Mouse (Mus musculus) heart, postnatal 25 days (tissue): ENCODE data around the gene Mrnip. TPM values are rescaled to one million over a fixed set of nuclear protein-coding genes. Genes with fewer than 3 reads are reported as not detected.

ENCODE experiments used
- DNase-seq: peaks from one replicate; pipeline ENCODE4 v3.0.0; 2022; ENCODE audit warnings: low spot score
- intact Hi-C: fragments of 180-260 bp; cut with DNase I; formaldehyde crosslinking; loops from one replicate; pipeline ENCODE4 v1.15.1; 2025
- total RNA-seq, 2 experiments: library from RNA; stranded (reverse); gene quantifications; 2 replicates each; pipeline ENCODE4 v1.2.3; 2021

The Mrnip gene
- total RNA-seq, 2 experiments from 2014 or later: 2.3 to 2.7 TPM

- intact Hi-C loops: no loop called here
These were observed 45.6 kb downstream of the Mrnip start for GRCm38 (mm10) chr11:50219833-50220232.

GRCm38 (mm10) chr11:50222559-50223276, 48.5 kb downstream of the Mrnip start:
- intact Hi-C loops: no loop called here
- DNase-seq: no peak

More at GRCm38 (mm10) chr11:50219833-50220232, 45.6 kb downstream of the Mrnip start:
- no peak for DNase-seq

DNA sequence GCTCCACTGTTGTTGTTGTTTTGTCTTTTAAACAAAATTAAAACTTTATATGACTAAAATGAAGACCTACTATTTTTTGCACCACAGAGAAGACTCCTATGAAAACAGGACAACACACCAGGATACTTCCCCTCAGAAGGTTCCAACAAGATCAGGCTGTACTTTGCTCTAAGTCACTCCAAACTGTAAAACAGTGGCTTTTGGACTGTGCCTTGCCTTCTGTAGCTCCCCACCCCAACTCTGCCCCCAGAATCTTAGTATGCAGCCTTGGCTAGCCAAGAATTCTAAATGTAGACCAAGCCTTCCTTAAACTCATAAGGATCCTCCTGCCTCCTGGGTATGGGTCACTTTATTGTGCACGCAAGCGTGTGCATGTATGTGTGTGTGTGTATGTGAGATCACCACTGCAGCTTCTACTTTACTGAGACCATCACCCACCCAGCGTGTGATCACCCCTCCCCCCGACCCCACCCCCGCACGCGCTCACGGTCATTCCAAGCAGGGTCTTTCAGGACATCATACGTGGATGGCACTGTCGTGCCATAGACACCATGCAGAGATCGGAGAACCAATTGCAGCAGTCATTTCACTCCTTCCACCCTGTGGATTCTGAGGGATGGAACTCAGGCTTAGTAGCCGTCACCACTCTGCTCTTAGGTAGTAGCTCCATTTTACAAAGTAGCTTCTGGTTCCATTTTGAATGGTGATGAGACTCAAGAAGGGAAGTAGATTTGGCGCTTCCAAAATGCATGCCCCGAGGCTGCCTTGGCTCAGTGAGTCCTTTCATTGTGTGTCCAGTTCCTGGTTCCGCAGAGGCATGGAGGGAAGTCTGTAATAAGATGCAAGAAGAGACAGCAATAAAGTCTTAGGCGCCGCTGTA, 49.8 kb downstream of the Mrnip start:
- no peak for DNase-seq
- intact Hi-C loops: loop anchor here (2.0 kb wide), 1 partner anchor 49 kb away; the partner anchor contains the start of gene Mrnip

DNA sequence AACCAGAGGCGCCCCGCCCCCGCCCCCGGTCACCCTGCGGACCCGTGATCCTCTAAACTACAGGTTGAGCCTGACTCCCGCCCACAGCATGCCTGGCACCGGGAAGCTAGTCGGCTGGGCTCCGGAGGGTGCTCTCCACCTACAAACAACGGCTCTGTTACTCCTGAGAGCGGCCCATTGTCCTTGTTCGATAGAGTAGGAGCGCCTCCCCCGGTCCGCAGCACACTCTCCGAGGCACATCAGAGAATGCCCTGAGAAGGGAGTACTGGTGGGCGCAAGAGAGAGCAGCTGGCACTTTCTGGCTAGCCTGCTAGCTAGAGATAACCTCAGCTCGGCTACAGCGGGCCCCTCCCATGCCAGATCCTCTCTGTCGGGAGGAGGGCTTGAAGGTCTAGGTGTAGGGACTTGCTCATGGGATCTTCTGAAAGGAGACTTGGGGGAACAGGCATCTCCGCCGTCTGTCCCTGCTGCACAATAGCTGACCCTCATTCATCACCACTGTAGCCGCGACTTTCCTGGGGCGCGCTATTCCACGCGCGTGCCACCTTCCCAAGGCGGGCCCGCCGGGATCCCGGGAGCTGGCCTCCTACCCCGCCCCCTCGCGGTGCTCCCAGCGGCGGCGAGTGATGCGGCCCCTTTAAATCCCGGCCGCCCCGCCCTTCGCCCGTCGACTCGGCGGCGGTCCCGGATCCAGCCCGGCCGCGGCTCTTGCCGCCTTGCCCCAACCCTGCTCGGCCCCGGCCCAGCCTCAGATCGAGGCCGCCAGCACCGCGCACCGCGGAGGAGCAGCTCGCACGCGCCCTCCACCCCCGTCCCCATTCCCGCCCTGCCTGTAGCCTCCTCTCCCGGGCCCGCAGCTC, 50.7 kb downstream of the Mrnip start:
- peak; percentile 82 for DNase-seq
- intact Hi-C loops: loop anchor here (1.0 to 5.0 kb wide), 5 partner anchors 12 to 198 kb away; partner anchors contain the start of genes Mrnip, Rnf130 and Tbc1d9b

- no peak for DNase-seq
- intact Hi-C loops: loop anchor here (1.0 to 5.0 kb wide), 5 partner anchors 12 to 198 kb away; partner anchors contain the start of genes Mrnip, Rnf130 and Tbc1d9b
These were observed 51.6 kb downstream of the Mrnip start for GRCm38 (mm10) chr11:50225611-50226378.

DNA sequence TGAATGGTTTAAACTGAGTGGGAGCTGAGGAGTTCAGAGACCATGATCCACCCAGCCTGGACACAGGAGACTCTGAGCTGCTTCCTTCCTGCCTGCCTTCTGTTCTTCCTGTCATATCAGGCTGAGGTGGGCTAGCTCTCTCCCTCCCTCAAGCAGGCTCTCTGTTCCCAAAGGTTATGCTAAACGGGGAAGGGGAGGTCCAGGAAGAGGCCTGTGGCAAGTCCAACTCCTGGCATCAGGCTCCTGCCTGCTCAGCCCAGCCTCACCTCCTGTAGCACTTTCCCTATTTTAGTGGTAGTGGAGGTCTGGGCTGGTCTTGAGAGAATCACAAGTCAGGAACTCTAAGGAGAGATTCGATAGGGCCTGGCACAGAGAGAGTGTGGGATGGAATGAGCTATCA, 52.2 kb downstream of the Mrnip start:
- no peak for DNase-seq
- intact Hi-C loops: loop anchor here (5.0 kb wide), 3 partner anchors 36 to 199 kb away; partner anchors contain the start of genes Rnf130 and Tbc1d9b

DNA sequence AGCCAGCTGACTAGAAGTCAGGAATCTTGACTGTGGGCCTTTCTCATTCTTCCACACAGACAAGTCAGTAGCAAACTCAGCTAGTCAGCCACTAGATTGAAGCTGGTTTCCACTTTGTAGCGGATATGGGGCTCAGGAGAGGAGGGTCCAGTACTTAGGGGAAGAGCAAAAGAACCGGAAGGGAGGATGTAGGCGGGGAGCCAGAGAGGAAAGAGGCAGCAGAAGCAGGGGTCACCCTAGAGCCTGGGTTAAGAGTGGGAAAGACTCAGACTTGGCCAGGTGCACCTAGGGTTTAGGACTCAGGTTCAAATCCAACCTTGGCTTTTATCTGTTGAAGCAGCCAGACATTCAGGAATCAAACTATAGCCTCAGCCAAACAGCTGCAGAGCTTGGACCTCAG, 53.0 kb downstream of the Mrnip start:
- no peak for DNase-seq
- intact Hi-C loops: loop anchor here (5.0 kb wide), 3 partner anchors 35 to 200 kb away; partner anchors contain the start of genes Rnf130 and Tbc1d9b

DNA sequence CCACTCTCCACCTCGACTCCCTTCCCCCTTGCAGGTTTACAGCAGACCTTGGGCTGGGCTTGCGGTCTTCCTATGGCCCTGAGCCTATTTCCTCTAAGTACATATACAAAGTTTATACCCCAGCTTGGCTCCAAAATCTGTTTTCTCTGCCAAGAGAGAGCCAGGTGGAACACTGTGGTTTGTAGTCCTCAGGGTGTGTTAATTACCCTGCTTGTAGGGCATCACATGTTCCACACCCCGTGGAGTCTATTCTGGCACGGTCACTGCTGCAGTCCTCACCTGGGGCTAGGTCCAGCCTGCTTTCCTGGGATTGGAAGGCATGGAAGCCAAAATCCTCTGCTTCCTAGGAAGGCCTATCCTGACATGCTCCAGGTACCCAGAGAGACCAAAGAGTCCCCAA, 53.5 kb downstream of the Mrnip start:
- intact Hi-C loops: loop anchor here (5.0 kb wide), 3 partner anchors 35 to 200 kb away; partner anchors contain the start of genes Rnf130 and Tbc1d9b
- DNase-seq: no peak

GRCm38 (mm10) chr11:50228772-50229171, 54.5 kb downstream of the Mrnip start:
- DNase-seq: no peak
- intact Hi-C loops: loop anchor here (5.0 kb wide), 3 partner anchors 34 to 201 kb away; partner anchors contain the start of genes Rnf130 and Tbc1d9b

DNA sequence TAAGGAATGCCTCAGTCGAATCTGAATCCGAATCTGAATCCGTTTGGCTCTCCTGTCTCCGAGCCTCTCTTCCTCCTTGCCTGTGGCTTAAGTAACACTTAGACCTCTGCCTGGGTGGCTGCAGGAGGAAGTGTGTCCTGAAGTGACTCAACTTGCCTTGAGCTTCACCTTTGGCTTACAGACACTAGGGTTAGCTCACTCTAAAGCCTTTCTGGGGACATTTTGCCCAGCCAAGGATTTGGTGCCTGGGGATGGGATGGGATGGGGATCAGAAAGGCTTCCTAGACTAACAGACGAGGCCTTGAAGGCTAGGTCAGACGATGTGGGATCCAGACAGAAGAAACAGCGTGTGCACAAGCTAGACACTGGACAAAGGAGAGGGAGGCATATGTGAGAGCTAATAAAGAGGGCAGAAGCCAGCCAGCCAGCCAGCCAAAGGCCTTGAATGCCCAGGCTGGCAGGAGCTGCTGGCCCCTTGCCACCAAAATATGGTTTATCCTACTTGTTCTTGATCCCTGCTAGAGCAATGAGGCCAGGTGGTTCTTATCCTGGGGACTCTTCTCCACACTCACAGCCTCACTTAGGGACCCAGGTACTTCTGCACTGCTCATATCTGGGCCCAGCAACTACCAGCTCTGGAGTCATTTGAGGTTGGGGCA, 55.1 kb downstream of the Mrnip start:
- DNase-seq: no peak

DNA sequence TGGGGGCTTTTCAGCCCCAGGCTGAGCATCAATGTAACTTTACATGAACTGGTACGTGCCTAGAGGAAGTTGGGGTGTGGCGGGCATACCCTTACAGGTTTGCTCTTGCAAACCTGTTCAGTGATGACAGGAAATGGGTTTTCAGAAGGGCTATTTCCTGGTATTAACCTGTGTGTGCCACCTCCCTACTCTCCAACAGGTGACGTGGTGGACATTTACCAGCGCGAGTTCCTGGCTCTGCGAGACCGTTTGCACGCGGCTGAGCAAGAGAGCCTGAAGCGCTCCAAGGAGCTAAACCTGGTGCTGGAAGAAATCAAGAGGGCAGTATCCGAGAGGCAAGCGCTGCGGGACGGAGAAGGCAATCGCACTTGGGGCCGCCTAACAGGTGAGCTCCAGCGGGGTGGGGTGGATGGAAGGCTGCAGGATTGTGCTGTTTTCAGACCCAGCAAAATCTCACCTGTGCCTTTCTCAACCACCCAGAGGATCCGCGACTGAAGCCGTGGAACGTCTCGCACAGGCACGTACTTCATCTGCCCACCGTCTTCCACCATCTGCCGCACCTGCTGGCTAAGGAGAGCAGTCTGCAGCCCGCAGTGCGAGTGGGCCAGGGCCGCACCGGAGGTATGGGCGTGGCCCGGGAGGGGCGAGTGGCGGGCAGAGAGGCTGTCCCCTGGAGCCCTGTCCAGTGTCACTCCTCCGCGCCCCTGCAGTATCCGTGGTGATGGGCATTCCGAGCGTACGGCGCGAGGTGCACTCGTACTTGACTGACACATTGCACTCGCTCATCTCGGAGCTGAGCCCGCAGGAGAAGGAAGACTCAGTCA, 56.4 kb downstream of the Mrnip start:
- no peak for DNase-seq
- intact Hi-C loops: loop anchor here (2.0 to 5.0 kb wide), 2 partner anchors 70 to 243 kb away; no protein-coding TSS in a partner anchor

More for the DNA sequence above, 55.1 kb downstream of the Mrnip start:
- intact Hi-C loops: loop anchor here (5.0 kb wide), 3 partner anchors 33 to 202 kb away; partner anchors contain the start of genes Rnf130 and Tbc1d9b

- intact Hi-C loops: loop anchor here (2.0 to 5.0 kb wide), 2 partner anchors 71 to 244 kb away; no protein-coding TSS in a partner anchor
- DNase-seq: no peak
These were observed 57.2 kb downstream of the Mrnip start for GRCm38 (mm10) chr11:50231411-50231810.

DNA sequence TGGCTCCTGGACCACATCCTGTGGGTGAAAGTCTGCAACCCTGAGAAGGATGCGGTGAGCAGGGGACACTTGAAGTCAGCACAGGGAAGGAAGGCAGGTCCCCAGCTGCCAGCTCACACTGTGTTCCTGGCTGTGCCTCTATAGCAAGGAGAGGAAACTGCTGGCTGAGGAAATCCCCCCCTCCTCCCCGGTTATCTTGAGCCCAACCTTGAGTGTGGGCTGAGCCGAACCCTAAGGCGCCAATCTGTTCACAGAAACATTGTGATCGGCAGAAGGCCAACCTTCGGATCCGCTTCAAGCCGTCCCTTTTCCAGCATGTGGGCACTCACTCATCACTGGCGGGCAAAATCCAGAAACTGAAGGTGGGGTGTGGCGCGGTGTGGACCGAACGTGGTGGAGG, 58.8 kb downstream of the Mrnip start:
- intact Hi-C loops: loop anchor here (5.0 kb wide), 1 partner anchor 246 kb away; no protein-coding TSS in a partner anchor
- no peak for DNase-seq

DNA sequence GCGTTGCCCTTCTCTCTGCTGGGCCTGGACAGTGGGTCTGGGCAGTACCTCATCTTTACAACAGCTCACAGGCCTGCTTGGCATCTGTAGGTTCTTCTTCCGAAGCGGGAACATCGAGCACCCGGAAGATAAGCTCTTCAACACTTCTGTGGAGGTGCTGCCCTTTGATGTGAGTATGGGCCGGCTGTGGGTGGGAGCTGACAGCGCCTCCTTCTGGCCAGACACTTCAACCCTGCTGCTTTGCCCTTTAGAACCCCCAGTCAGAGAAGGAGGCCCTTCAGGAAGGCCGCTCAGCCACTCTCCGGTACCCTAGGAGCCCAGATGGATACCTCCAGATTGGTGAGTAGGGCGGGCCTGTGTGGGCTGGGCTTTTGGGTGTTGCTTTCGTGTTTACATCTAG, 59.7 kb downstream of the Mrnip start:
- intact Hi-C loops: loop anchor here (5.0 kb wide), 1 partner anchor 247 kb away; no protein-coding TSS in a partner anchor
- no peak for DNase-seq

DNA sequence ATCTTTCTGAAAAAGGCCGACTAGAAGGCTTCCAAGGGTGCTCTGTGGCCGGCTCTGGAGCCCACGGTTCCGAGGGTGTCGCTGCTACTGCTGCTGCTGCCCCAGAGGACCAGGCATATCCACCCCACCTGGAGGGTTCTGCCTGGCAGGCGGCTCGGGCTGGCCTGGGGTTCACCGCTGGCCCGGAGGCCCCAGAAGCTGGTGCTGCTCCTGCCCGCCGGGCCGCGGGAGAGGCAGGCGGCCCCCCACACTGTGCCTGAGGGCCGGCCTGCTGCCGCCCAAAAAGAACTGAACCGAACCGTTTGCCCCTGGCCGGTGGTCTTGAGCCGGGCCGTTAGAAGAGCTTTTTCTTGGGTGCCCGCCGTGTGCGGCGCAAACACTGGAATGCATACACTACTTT, 60.4 kb downstream of the Mrnip start:
- intact Hi-C loops: loop anchor here (5.0 kb wide), 2 partner anchors 128 to 247 kb away; no protein-coding TSS in a partner anchor
- DNase-seq: no peak

GRCm38 (mm10) chr11:50236540-50236936, 62.3 kb downstream of the Mrnip start:
- intact Hi-C loops: loop anchor here (2.0 to 5.0 kb wide), 2 partner anchors 54 to 126 kb away; no protein-coding TSS in a partner anchor
- DNase-seq: peak; percentile 77
